Mouse (Mus musculus) liver, adult (tissue): ENCODE measurements around the gene Vps52.

Experiments used
- GATA4 ChIP-seq: IDR thresholded peaks from 2 replicates; pipeline ENCODE4 v1.6.1; 2014; ENCODE audit warnings: mild to moderate bottlenecking, low read length; ENCODE audit not compliant: insufficient replicate concordance

Gene Vps52

GRCm38 (mm10) chr17:33955555-33956214, at the start of gene Vps52, which contains the start of gene Rps18:
Gene Vps52 (plus strand): TSS chr17:33955812.
Gene Rps18 (minus strand): TSS chr17:33956001.
- no peak for TF ChIP-seq GATA4

- TF ChIP-seq GATA4, result no peak
These were observed 47.1 kb upstream of the Vps52 start for GRCm38 (mm10) chr17:33908331-33909076.

- TF ChIP-seq GATA4, result no peak
These were observed 46.3 kb upstream of the Vps52 start, which contains the start of gene Daxx for GRCm38 (mm10) chr17:33909077-33909868. Gene Daxx (plus strand): TSS chr17:33909414.

GRCm38 (mm10) chr17:33909869-33910250, 45.8 kb upstream of the Vps52 start:
- TF ChIP-seq GATA4, result no peak

DNA sequence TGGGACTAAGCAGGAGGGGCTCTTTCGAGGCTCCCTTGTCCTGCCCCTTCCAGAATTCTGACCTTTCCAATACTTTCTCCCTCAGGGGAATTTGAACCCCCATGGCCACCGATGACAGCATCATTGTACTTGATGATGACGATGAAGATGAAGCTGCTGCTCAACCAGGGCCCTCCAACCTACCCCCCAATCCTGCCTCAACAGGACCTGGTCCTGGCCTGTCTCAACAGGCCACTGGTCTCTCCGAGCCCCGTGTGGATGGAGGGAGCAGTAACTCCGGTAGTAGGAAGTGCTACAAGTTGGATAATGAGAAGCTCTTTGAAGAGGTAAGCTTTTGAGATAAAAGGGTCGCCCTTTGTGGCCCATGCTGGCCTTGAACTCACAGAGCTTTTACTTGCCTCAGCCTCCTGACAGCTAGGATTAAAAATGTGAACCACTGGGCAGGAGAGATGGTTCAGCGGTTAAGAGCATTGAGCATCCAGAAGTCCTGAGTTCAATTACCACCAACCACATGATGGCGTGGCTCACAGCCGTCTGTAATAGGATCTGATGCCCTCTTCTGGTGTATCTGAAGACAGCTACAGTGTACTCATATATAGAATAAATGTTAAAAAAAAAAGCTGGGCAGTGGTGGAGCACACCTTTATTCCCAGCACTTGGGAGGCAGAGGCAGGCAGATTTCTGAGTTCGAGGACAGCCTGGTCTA, 45.1 kb upstream of the Vps52 start:
- TF ChIP-seq GATA4, result no peak

GRCm38 (mm10) chr17:33911052-33911812, 44.4 kb upstream of the Vps52 start:
- TF ChIP-seq GATA4, result no peak

- no peak for TF ChIP-seq GATA4
These were observed 43.7 kb upstream of the Vps52 start for GRCm38 (mm10) chr17:33911813-33912414.

DNA sequence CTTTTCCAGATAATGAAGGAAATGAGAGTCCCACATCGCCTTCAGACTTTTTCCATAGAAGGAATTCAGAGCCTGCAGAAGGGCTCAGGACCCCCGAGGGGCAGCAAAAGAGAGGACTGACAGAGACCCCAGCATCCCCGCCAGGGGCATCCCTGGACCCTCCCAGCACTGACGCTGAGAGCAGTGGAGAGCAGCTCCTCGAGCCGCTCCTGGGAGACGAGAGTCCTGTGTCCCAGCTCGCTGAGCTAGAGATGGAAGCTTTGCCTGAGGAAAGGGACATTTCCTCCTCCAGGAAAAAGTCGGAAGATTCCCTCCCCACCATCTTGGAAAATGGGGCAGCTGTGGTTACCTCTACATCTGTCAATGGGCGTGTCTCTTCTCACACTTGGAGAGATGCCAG, 42.3 kb upstream of the Vps52 start:
- TF ChIP-seq GATA4, result no peak

- no peak for TF ChIP-seq GATA4
These were observed 41.7 kb upstream of the Vps52 start for GRCm38 (mm10) chr17:33913905-33914304.

- no peak for TF ChIP-seq GATA4
These were observed 40.6 kb upstream of the Vps52 start for GRCm38 (mm10) chr17:33914969-33915391.

DNA sequence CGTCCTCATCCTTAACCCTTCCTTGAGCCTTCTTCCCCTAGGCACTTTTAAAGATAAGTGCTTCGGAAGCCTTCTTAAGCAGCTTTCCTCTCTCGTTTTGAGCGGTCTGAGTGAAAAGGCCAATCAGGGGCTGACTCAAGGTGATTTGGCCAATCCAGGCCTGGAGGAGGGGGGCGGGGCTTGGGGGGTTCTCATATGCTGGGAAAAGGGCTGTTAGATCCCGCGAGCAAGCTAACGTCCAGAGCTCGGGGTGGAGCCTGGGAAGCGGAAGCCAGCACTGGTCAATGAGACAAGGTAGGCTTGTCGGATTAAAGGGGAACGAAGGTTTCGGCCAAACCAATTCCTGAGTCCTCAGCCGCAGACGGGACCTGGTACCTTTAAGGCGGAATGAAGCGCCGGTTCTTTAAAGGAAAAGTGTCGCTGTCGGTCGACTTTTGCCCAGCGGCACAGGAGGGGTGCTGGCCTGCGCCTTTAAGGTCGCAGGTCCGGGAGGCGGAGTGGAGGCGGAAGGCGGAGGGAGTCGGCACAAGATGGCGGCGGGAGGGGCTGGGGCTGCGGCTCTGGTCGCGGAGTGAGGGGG, 39.9 kb upstream of the Vps52 start, which contains the start of the genes Tapbp and Zbtb22:
Gene Tapbp, plus strand, starts transcription at position 229 of the 580 bp plus-strand sequence.
Gene Zbtb22, plus strand, starts transcription at position 234 of the 580 bp plus-strand sequence.
- TF ChIP-seq GATA4, result no peak; the same call in 1 of the 2 replicates

DNA sequence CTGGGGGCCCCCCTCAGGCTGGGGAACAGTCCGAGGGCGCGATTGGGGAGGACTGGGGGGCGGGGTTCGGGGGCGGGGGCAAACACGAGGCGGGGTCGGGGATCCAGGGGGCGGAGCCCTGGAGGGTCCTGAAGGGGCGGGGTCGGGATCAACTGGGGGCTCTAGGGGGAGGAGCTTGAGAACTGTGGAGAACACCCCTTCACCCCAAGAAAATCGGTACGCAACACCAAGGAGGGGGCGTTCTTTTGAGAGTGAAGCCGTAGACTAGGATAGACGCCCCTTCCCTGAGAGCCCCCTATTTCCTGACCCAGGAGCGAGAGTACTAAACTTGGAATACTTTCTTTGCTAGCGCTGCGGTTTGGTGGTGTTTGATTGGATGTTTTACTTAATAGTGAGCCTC, 39.3 kb upstream of the Vps52 start:
- TF ChIP-seq GATA4, result no peak
